Mouse (Mus musculus) embryo, embryonic 11.5 days (tissue): ENCODE data around the gene Rhbdl1.
"Not testable (repeated sequence)": the region's sequence is repeated elsewhere in the genome, so short reads cannot be mapped to it uniquely, and the experiment has no call there.

Experiments
- DNase-seq: peaks from one replicate; pipeline ENCODE4 v3.0.0-alpha.2; 2012; ENCODE audit warnings: low read depth, low spot score

The Rhbdl1 gene

GRCm38 (mm10) chr17:25827011-25827410, 10.1 kb downstream of the Rhbdl1 start:
- DNase-seq, result no peak

GRCm38 (mm10) chr17:25825984-25826570, 11.0 kb downstream of the Rhbdl1 start:
- DNase-seq, result no peak

GRCm38 (mm10) chr17:25825311-25825710, 11.8 kb downstream of the Rhbdl1 start:
- no peak for DNase-seq

- no peak for DNase-seq
These were observed 12.5 kb downstream of the Rhbdl1 start for GRCm38 (mm10) chr17:25824362-25825142.

- DNase-seq, result peak; percentile 75
These were observed 13.6 kb downstream of the Rhbdl1 start, which contains the start of gene Wdr24 for GRCm38 (mm10) chr17:25823452-25823851. Wdr24 (plus strand) TSS chr17:25823627.

GRCm38 (mm10) chr17:25818851-25819780, 18.0 kb downstream of the Rhbdl1 start:
- DNase-seq, result no peak

- no peak for DNase-seq
These were observed 19.4 kb downstream of the Rhbdl1 start for GRCm38 (mm10) chr17:25817662-25818061.

GRCm38 (mm10) chr17:25813471-25813870, 23.6 kb downstream of the Rhbdl1 start:
- no peak for DNase-seq

- no peak for DNase-seq
These were observed 26.2 kb downstream of the Rhbdl1 start for GRCm38 (mm10) chr17:25810890-25811289.

- no peak for DNase-seq
These were observed 27.3 kb downstream of the Rhbdl1 start for GRCm38 (mm10) chr17:25809606-25810340.

- no peak for DNase-seq
These were observed 28.1 kb downstream of the Rhbdl1 start, which contains the start of gene Fbxl16 for GRCm38 (mm10) chr17:25808789-25809605. Fbxl16 (plus strand) TSS chr17:25809085.

GRCm38 (mm10) chr17:25808028-25808427, 29.1 kb downstream of the Rhbdl1 start:
- DNase-seq, result no peak

- DNase-seq, result not testable (repeated sequence)
These were observed 29.6 kb downstream of the Rhbdl1 start for GRCm38 (mm10) chr17:25807452-25807851.

GRCm38 (mm10) chr17:25806507-25806906, 30.6 kb downstream of the Rhbdl1 start:
- DNase-seq, result no peak

- peak; percentile 59 for DNase-seq
These were observed 34.1 kb downstream of the Rhbdl1 start for GRCm38 (mm10) chr17:25802825-25803517.

- DNase-seq, result peak; percentile 56
These were observed 36.1 kb downstream of the Rhbdl1 start for GRCm38 (mm10) chr17:25801029-25801428.

- peak; percentile 83 for DNase-seq
These were observed 40.1 kb downstream of the Rhbdl1 start, which contains the start of gene Metrn for GRCm38 (mm10) chr17:25796951-25797369. Metrn (minus strand) TSS chr17:25797136.

- no peak for DNase-seq
These were observed 40.8 kb downstream of the Rhbdl1 start for GRCm38 (mm10) chr17:25796211-25796771.

- DNase-seq, result peak; percentile 58
These were observed 41.4 kb downstream of the Rhbdl1 start, which contains the start of gene AC134908.4 for GRCm38 (mm10) chr17:25795609-25796092. AC134908.4 (minus strand) TSS chr17:25795659.
